Mouse (Mus musculus): ENCODE results near the gene Acvr2b.

DNA sequence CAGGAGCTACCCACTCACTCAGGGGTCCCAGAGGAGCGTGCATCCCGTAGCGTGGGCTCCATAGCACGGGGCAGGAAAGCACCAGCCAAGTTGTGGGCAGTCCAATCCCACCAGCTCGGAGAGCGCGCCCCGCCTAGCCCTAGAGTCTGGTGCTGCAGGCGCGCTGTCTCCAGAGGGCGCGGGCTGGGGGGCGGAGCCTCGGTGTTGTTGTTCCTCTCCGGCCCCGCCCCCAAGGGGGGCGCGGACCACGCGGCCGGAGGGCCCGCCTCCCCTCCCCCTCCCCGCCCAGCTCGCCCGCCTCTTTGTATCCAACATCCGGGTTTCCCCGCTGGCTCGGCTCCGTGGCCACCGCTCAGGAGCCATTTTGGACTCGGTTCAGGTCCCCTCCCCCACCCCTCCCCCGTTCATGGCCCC is at the start of gene Acvr2b:
- TF ChIP-seq GATA1 (IDR thresholded peaks at IDR 0.05; ENCODE audit: low read length) (no peak), TAL1 (IDR thresholded peaks at IDR 0.05; ENCODE audit: low read length) (no peak)

Measured in erythroblast, embryonic 14.5 days (primary cell).